Mouse (Mus musculus): ENCODE results near the gene P4hb. TPM values are rescaled to one million over a fixed set of nuclear protein-coding genes. Genes with fewer than 3 reads are reported as not detected.
A peak's percentile ranks its signal among the peaks of the same experiment; 100 is the strongest.

P4hb gene
- polyA plus RNA-seq, 1 experiment from 2014 or later: 492 TPM

- Histone ChIP-seq H3K27ac (ENCODE audit: low read depth, low read length) (no peak overlapping the region), H3K4me3 (ENCODE audit: low read depth, low read length) (no peak overlapping the region), H3K9ac (ENCODE audit: low read length) (no peak overlapping the region), H3K4me1 (ENCODE audit: control insufficient read depth, insufficient read depth, low read length) (peaks cover 11% of the 10 kb centered on the region), H3K4me2 (no peak overlapping the region), H3K27me3 (ENCODE audit: control insufficient read depth, insufficient read depth, low read length) (peaks cover 3% of the 10 kb centered on the region; the same call in 1 of the 2 replicates), H3K9me3 (ENCODE audit: control insufficient read depth, low read length) (no peaks in the 10 kb centered on the region), H3K36me3 (ENCODE audit: control insufficient read depth, insufficient read depth, low read length) (peaks cover 19% of the 10 kb centered on the region)
- WGBS: 91% methylated on average over 8 of the region's 8 CpGs
- ATAC-seq (ENCODE audit: low FRiP score) (no peak), DNase-seq (ENCODE audit: low spot score, missing footprints) (no peak)
Measured at GRCm38 (mm10) chr11:120613976-120614375, 40.9 kb upstream of the P4hb start.

DNA sequence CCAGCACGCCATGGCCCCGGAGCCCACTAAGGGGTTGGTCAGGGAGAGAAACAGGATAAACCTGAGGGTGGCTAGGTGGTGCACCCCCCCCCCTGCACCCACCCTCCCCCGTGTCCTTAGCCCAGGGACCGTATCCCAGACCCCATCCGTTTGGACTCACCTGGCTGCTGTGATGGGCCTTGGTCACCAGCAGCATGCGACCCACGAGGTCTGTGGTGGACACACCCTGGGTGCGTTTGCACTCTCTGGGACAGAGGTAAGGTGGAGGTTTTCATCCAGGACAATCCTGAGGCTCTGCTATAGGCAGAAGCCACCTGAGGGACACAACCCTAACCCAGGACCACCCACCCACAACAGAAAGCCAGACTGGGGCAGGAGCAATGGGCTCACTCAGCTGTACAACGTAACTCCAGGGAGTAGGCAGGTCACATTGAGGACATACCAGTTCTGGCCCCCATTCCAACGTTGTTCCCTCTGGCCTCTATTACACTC lies 40.5 kb upstream of the P4hb start:
- no peak for ATAC-seq (ENCODE audit: low FRiP score)
- Histone ChIP-seq H3K4me2 (no peak overlapping the region), H3K9ac (ENCODE audit: low read length) (no peak overlapping the region), H3K36me3 (ENCODE audit: control insufficient read depth, insufficient read depth, low read length) (peaks cover 15% of the 10 kb centered on the region), H3K27me3 (ENCODE audit: control insufficient read depth, insufficient read depth, low read length) (peaks cover 4% of the 10 kb centered on the region; the same call in 1 of the 2 replicates), H3K4me1 (ENCODE audit: control insufficient read depth, insufficient read depth, low read length) (peaks cover 15% of the 10 kb centered on the region), H3K27ac (ENCODE audit: low read depth, low read length) (no peak overlapping the region), H3K4me3 (ENCODE audit: low read depth, low read length) (no peak overlapping the region), H3K9me3 (ENCODE audit: control insufficient read depth, low read length) (no peaks in the 10 kb centered on the region)
- no peak for DNase-seq (ENCODE audit: low spot score, missing footprints)
- WGBS: 90% methylated on average over 10 of the region's 10 CpGs

GRCm38 (mm10) chr11:120612763-120613162 lies 39.7 kb upstream of the P4hb start:
- Histone ChIP-seq H3K9me3 (ENCODE audit: control insufficient read depth, low read length) (no peaks in the 10 kb centered on the region), H3K27ac (ENCODE audit: low read depth, low read length) (no peak overlapping the region), H3K4me2 (no peak overlapping the region), H3K4me1 (ENCODE audit: control insufficient read depth, insufficient read depth, low read length) (peaks cover 18% of the 10 kb centered on the region), H3K27me3 (ENCODE audit: control insufficient read depth, insufficient read depth, low read length) (peaks cover 4% of the 10 kb centered on the region; the same call in 1 of the 2 replicates), H3K4me3 (ENCODE audit: low read depth, low read length) (no peak overlapping the region), H3K36me3 (ENCODE audit: control insufficient read depth, insufficient read depth, low read length) (peaks cover 11% of the 10 kb centered on the region), H3K9ac (ENCODE audit: low read length) (no peak overlapping the region)
- 46% methylated on average over 6 of the region's 6 CpGs for WGBS
- ATAC-seq (ENCODE audit: low FRiP score) (peak; percentile 28; the same call in 1 of the 2 replicates), DNase-seq (ENCODE audit: low spot score, missing footprints) (peak; percentile 96)

- DNase-seq (ENCODE audit: low spot score, missing footprints) (no peak), ATAC-seq (ENCODE audit: low FRiP score) (no peak)
- 86% methylated on average over 9 of the region's 9 CpGs for WGBS
- H3K27me3 ChIP-seq (ENCODE audit: control insufficient read depth, insufficient read depth, low read length): peaks cover 4% of the 10 kb centered on the region; the same call in 1 of the 2 replicates
- H3K4me2 ChIP-seq: no peak overlapping the region
- peaks cover 10% of the 10 kb centered on the region for H3K4me1 ChIP-seq (ENCODE audit: control insufficient read depth, insufficient read depth, low read length)
- no peak overlapping the region for H3K9ac ChIP-seq (ENCODE audit: low read length)
- H3K27ac ChIP-seq (ENCODE audit: low read depth, low read length): no peak overlapping the region
- H3K36me3 ChIP-seq (ENCODE audit: control insufficient read depth, insufficient read depth, low read length): peaks cover 11% of the 10 kb centered on the region
- H3K4me3 ChIP-seq (ENCODE audit: low read depth, low read length): no peak overlapping the region
- no peaks in the 10 kb centered on the region for H3K9me3 ChIP-seq (ENCODE audit: control insufficient read depth, low read length)
Measured at GRCm38 (mm10) chr11:120610477-120611046, 37.5 kb upstream of the P4hb start.

GRCm38 (mm10) chr11:120609250-120609649 lies 36.2 kb upstream of the P4hb start:
- 37% methylated on average over 7 of the region's 8 CpGs for WGBS
- H3K36me3 ChIP-seq (ENCODE audit: control insufficient read depth, insufficient read depth, low read length): peaks cover 12% of the 10 kb centered on the region
- no peak for DNase-seq (ENCODE audit: low spot score, missing footprints)
- no peak overlapping the region for H3K4me3 ChIP-seq (ENCODE audit: low read depth, low read length)
- H3K27ac ChIP-seq (ENCODE audit: low read depth, low read length): no peak overlapping the region
- peaks cover 10% of the 10 kb centered on the region for H3K4me1 ChIP-seq (ENCODE audit: control insufficient read depth, insufficient read depth, low read length)
- peaks cover 4% of the 10 kb centered on the region; the same call in 1 of the 2 replicates for H3K27me3 ChIP-seq (ENCODE audit: control insufficient read depth, insufficient read depth, low read length)
- no peaks in the 10 kb centered on the region for H3K9me3 ChIP-seq (ENCODE audit: control insufficient read depth, low read length)
- no peak overlapping the region; the same call in 1 of the 2 replicates for H3K9ac ChIP-seq (ENCODE audit: low read length)
- peak; percentile 31; the same call in 1 of the 2 replicates for ATAC-seq (ENCODE audit: low FRiP score)
- no peak overlapping the region for H3K4me2 ChIP-seq

- H3K27ac ChIP-seq (ENCODE audit: low read depth, low read length): no peak within 1 kb of the TSS
- H3K4me2 ChIP-seq: peak within 1 kb of the TSS; percentile 41
- H3K9me3 ChIP-seq (ENCODE audit: control insufficient read depth, low read length): no peaks in the 10 kb centered on the region
- H3K27me3 ChIP-seq (ENCODE audit: control insufficient read depth, insufficient read depth, low read length): peaks cover 4% of the 10 kb centered on the region; the same call in 1 of the 2 replicates
- peak within 1 kb of the TSS; percentile 44 for H3K9ac ChIP-seq (ENCODE audit: low read length)
- peaks cover 10% of the 10 kb centered on the region for H3K4me1 ChIP-seq (ENCODE audit: control insufficient read depth, insufficient read depth, low read length)
- 8% methylated on average over 45 of the region's 45 CpGs for WGBS
- ATAC-seq (ENCODE audit: low FRiP score) (peak; percentile 47; the same call in 1 of the 2 replicates), DNase-seq (ENCODE audit: low spot score, missing footprints) (peak; percentile 91)
- peak within 1 kb of the TSS; percentile 19 for H3K4me3 ChIP-seq (ENCODE audit: low read depth, low read length)
- peaks cover 12% of the 10 kb centered on the region for H3K36me3 ChIP-seq (ENCODE audit: control insufficient read depth, insufficient read depth, low read length)
Measured at GRCm38 (mm10) chr11:120608241-120609034, 35.4 kb upstream of the P4hb start, which contains the start of gene Npb. Npb (plus strand) TSS chr11:120608477.

- WGBS: 82% methylated on average over 4 of the region's 4 CpGs
- no peak for DNase-seq (ENCODE audit: low spot score, missing footprints)
- no peak for ATAC-seq (ENCODE audit: low FRiP score)
- H3K9ac ChIP-seq (ENCODE audit: low read length): no peak overlapping the region
- peaks cover 10% of the 10 kb centered on the region for H3K4me1 ChIP-seq (ENCODE audit: control insufficient read depth, insufficient read depth, low read length)
- H3K9me3 ChIP-seq (ENCODE audit: control insufficient read depth, low read length): no peaks in the 10 kb centered on the region
- H3K4me3 ChIP-seq (ENCODE audit: low read depth, low read length): no peak overlapping the region
- H3K27me3 ChIP-seq (ENCODE audit: control insufficient read depth, insufficient read depth, low read length): peaks cover 4% of the 10 kb centered on the region; the same call in 1 of the 2 replicates
- no peak overlapping the region for H3K27ac ChIP-seq (ENCODE audit: low read depth, low read length)
- H3K4me2 ChIP-seq: no peak overlapping the region
- peaks cover 7% of the 10 kb centered on the region for H3K36me3 ChIP-seq (ENCODE audit: control insufficient read depth, insufficient read depth, low read length)
Measured at GRCm38 (mm10) chr11:120606764-120607163, 33.7 kb upstream of the P4hb start.

GRCm38 (mm10) chr11:120605667-120606066 lies 32.6 kb upstream of the P4hb start:
- Histone ChIP-seq H3K36me3 (ENCODE audit: control insufficient read depth, insufficient read depth, low read length) (peaks cover 9% of the 10 kb centered on the region; the same call in 1 of the 2 replicates), H3K4me2 (no peak overlapping the region), H3K27me3 (ENCODE audit: control insufficient read depth, insufficient read depth, low read length) (peaks cover 4% of the 10 kb centered on the region; the same call in 1 of the 2 replicates), H3K9ac (ENCODE audit: low read length) (no peak overlapping the region), H3K4me1 (ENCODE audit: control insufficient read depth, insufficient read depth, low read length) (peaks cover 10% of the 10 kb centered on the region), H3K9me3 (ENCODE audit: control insufficient read depth, low read length) (no peaks in the 10 kb centered on the region), H3K27ac (ENCODE audit: low read depth, low read length) (no peak overlapping the region), H3K4me3 (ENCODE audit: low read depth, low read length) (no peak overlapping the region)
- DNase-seq (ENCODE audit: low spot score, missing footprints) (no peak), ATAC-seq (ENCODE audit: low FRiP score) (no peak)
- WGBS: 95% methylated on average over 7 of the region's 7 CpGs

- Histone ChIP-seq H3K27me3 (ENCODE audit: control insufficient read depth, insufficient read depth, low read length) (no peaks in the 10 kb centered on the region; the same call in 1 of the 2 replicates), H3K36me3 (ENCODE audit: control insufficient read depth, insufficient read depth, low read length) (peaks cover 7% of the 10 kb centered on the region; the same call in 1 of the 2 replicates), H3K9me3 (ENCODE audit: control insufficient read depth, low read length) (no peaks in the 10 kb centered on the region), H3K4me2 (no peak overlapping the region), H3K27ac (ENCODE audit: low read depth, low read length) (no peak overlapping the region), H3K4me1 (ENCODE audit: control insufficient read depth, insufficient read depth, low read length) (peaks cover 9% of the 10 kb centered on the region), H3K4me3 (ENCODE audit: low read depth, low read length) (no peak overlapping the region), H3K9ac (ENCODE audit: low read length) (no peak overlapping the region)
- ATAC-seq (ENCODE audit: low FRiP score) (no peak), DNase-seq (ENCODE audit: low spot score, missing footprints) (no peak)
- 79% methylated on average over 2 of the region's 2 CpGs for WGBS
Measured at GRCm38 (mm10) chr11:120603545-120603944, 30.5 kb upstream of the P4hb start.
